Mouse (Mus musculus) cerebellum, adult 2 months (tissue): ENCODE results near the gene Ms4a8a. TPM values are rescaled to one million over a fixed set of nuclear protein-coding genes. Genes with fewer than 3 reads are reported as not detected.

ENCODE experiments used
- DNase-seq, 2 experiments: peaks; one replicate each; pipeline ENCODE4 v3.0.0; 2021
- H3K27ac ChIP-seq: fragments of 200-500 bp; 2 replicates; pipeline ENCODE4 v1.5.1; 2012; ENCODE audit warnings: low read length, control low read depth, inconsistent platforms; ENCODE audit not compliant: insufficient read depth
- H3K27me3 ChIP-seq: fragments of 200-500 bp; 2 replicates; pipeline ENCODE4 v1.6.1; 2012; ENCODE audit warnings: inconsistent platforms, mild to moderate bottlenecking, low read length, moderate library complexity; ENCODE audit not compliant: control insufficient read depth, insufficient read depth
- H3K4me1 ChIP-seq: fragments of 200-500 bp; 2 replicates; pipeline ENCODE4 v1.6.1; 2011; ENCODE audit warnings: low read length; ENCODE audit not compliant: control insufficient read depth, insufficient read depth
- H3K4me3 ChIP-seq: fragments of 200-500 bp; replicated peaks from 2 replicates; pipeline ENCODE3; 2011; ENCODE audit warnings: mild to moderate bottlenecking, low read depth, low read length, control low read depth; ENCODE audit not compliant: insufficient read depth
- CTCF ChIP-seq: fragments of 200-500 bp; IDR thresholded peaks from 2 replicates; pipeline ENCODE4 v1.5.1; 2011; ENCODE audit warnings: low read depth, mild to moderate bottlenecking, control low read depth, low read length, moderate library complexity, borderline replicate concordance; ENCODE audit not compliant: insufficient read depth
- POLR2A ChIP-seq: fragments of 200-500 bp; IDR thresholded peaks from 2 replicates; pipeline ENCODE4 v1.6.1; 2011; ENCODE audit warnings: low read length, control low read depth, borderline replicate concordance; ENCODE audit not compliant: insufficient read depth
- WGBS: fragments of 180-500 bp; shearing (Covaris S2); methylation state at CpG from one replicate; pipeline ENCODE4 v1.1.7; 2018; 5-methylcytosine and 5-hydroxymethylcytosine counted together
- polyA plus RNA-seq: library from polyadenylated mRNA; depleted of rRNA; stranded (reverse); fragments of >200 nt; gene quantifications from 2 replicates; pipeline ENCODE4 v1.2.3, GENCODE M21; 2012; rRNA removed

The Ms4a8a gene
- polyA plus RNA-seq, 1 experiment, result not detected

GRCm38 (mm10) chr19:11048503-11048902, 32.4 kb downstream of the Ms4a8a start:
- no peak for TF ChIP-seq CTCF
- no peak for TF ChIP-seq POLR2A
- Histone ChIP-seq H3K27ac (no peak overlapping the region), H3K4me3 (no peak overlapping the region), H3K27me3 (no peaks in the 10 kb centered on the region; the same call in 1 of the 2 replicates), H3K4me1 (no peaks in the 10 kb centered on the region)
- DNase-seq, result no peak
- WGBS, result 75% methylated on average over 1 of the region's 1 CpGs

- no peak overlapping the region for H3K4me3 ChIP-seq
- 75% methylated on average over 6 of the region's 6 CpGs for WGBS
- no peak for TF ChIP-seq CTCF
- TF ChIP-seq POLR2A, result no peak
- H3K27ac ChIP-seq, result no peak overlapping the region
- no peak for DNase-seq
- H3K4me1 ChIP-seq, result no peaks in the 10 kb centered on the region
- H3K27me3 ChIP-seq, result no peaks in the 10 kb centered on the region; the same call in 1 of the 2 replicates
Measured at GRCm38 (mm10) chr19:11048009-11048408, 32.9 kb downstream of the Ms4a8a start.

DNA sequence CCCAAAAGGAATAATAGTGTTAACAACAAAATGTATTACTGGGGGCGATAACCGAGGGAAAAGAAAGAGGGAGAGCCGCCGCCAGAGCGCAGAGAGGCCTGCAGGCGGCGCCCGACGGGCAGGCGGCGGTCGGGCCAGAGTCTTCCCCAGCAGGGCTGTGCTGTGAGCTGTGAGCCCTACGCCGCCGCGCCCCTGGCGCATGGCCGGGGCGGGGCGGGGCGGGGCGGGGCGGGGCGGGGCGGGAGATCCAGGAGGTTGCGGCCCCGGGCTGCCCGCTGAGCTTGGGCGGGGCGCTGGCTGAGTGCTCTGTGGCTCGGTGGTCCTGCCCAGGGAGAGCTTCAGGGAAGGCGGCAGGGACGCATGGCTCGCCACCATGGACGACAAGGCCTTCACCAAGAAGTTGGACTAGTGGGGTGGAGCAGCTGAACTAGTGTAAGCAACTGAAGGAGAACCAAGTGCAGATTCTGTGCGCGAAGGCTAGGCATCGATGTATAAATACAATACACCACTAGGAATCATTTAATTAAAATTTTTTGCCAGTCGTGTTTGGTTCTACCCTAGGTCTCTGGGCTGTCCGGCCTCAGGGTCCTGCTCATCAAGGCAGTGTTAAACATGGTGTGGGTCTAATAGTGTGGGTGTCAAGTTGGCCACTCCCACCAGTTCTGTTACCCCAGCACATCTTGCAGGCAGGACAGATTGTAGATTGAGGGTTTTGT, 35.7 kb downstream of the Ms4a8a start:
- 6% methylated on average over 33 of the region's 40 CpGs for WGBS
- TF ChIP-seq CTCF, result no peak
- no peak overlapping the region for H3K4me3 ChIP-seq
- H3K4me1 ChIP-seq, result no peaks in the 10 kb centered on the region
- H3K27me3 ChIP-seq, result no peaks in the 10 kb centered on the region; the same call in 1 of the 2 replicates
- no peak overlapping the region for H3K27ac ChIP-seq
- peak in 1 of 2 experiments; percentile 13 for DNase-seq

DNA sequence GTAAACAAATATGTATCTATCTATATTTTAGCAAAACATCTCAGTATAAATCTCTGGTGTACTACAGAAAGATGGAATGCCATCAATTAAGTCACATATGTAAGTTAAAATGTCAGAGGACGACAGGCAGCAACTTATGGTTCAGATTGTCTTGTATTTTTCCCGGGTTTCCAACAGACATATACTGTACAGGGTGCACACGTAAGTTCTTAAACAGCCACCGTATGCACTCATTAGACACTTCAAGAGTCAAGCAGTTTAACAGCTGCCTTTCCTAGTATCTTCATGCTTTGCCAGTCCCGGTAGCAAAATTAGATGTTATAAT, 36.3 kb downstream of the Ms4a8a start:
- H3K27ac ChIP-seq, result no peak overlapping the region
- no peaks in the 10 kb centered on the region; the same call in 1 of the 2 replicates for H3K27me3 ChIP-seq
- no peak for TF ChIP-seq POLR2A
- TF ChIP-seq CTCF, result no peak
- no peaks in the 10 kb centered on the region for H3K4me1 ChIP-seq
- H3K4me3 ChIP-seq, result no peak overlapping the region
- WGBS, result 3% methylated on average over 5 of the region's 5 CpGs
- no peak for DNase-seq

DNA sequence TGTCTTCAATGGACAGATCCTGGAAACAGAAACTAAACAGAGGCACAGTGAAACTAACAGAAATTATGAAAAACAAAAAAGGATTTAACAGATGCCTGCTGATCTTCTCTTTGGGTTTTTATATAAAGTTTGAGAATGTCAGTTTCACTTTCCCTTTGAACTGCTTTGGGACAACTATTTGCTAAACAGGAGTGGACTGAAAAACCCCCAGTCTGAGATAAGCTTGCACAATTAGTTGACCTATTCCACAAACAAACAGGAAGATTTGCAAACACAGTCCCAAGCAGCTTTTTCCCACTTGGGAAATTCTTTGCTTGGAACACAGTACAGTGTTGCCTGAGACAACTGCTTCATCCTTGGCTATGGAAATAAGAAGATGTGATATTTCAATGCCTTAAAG, 43.3 kb downstream of the Ms4a8a start:
- Histone ChIP-seq H3K27ac (no peak overlapping the region), H3K4me1 (no peaks in the 10 kb centered on the region), H3K4me3 (no peak overlapping the region), H3K27me3 (no peaks in the 10 kb centered on the region)
- no peak for DNase-seq
- TF ChIP-seq CTCF, result no peak
- no peak for TF ChIP-seq POLR2A

GRCm38 (mm10) chr19:11022382-11022781, 58.5 kb downstream of the Ms4a8a start:
- H3K27ac ChIP-seq, result no peak overlapping the region
- no peaks in the 10 kb centered on the region for H3K27me3 ChIP-seq
- no peak for DNase-seq
- no peak overlapping the region for H3K4me3 ChIP-seq
- TF ChIP-seq POLR2A (no peak), CTCF (no peak)
- H3K4me1 ChIP-seq, result no peaks in the 10 kb centered on the region

- no peak for DNase-seq
- Histone ChIP-seq H3K4me3 (no peak within 1 kb of the TSS), H3K4me1 (no peaks in the 10 kb centered on the region), H3K27ac (no peak within 1 kb of the TSS), H3K27me3 (no peaks in the 10 kb centered on the region)
- 90% methylated on average over 3 of the region's 3 CpGs for WGBS
- TF ChIP-seq CTCF, result no peak
- no peak for TF ChIP-seq POLR2A
Measured at GRCm38 (mm10) chr19:11017891-11018290, 63.0 kb downstream of the Ms4a8a start, which contains the start of gene Ms4a18. Gene Ms4a18, minus strand, starts transcription at chr19:11018031.

Other genes with a start within 250 kb of the Ms4a8a start
- gene Slc15a3, start 241.4 kb downstream of the Ms4a8a start, polyA plus RNA-seq, result 0.51 and 0.62 TPM in 2 replicates
- gene Tmem132a, start 211.2 kb downstream of the Ms4a8a start, polyA plus RNA-seq, result 350 and 389 TPM in 2 replicates
- gene Tmem109, start 199.1 kb downstream of the Ms4a8a start, polyA plus RNA-seq, result 109 and 115 TPM in 2 replicates
- 278 and 288 TPM in 2 replicates for gene Prpf19, start 185.9 kb downstream of the Ms4a8a start, polyA plus RNA-seq
- gene Zp1, start 160.5 kb downstream of the Ms4a8a start, polyA plus RNA-seq, result 0.05 TPM in 1 of 2 replicates, not detected in the other
- 0.06 and 0.10 TPM in 2 replicates for gene Ptgdr2, start 143.9 kb downstream of the Ms4a8a start, polyA plus RNA-seq
- 4.9 and 5.3 TPM in 2 replicates for gene Ccdc86, start 131.8 kb downstream of the Ms4a8a start, polyA plus RNA-seq
- gene Ms4a10, start 106.4 kb downstream of the Ms4a8a start, polyA plus RNA-seq, result not detected in 2 replicates
- gene Ms4a15, start 87.9 kb downstream of the Ms4a8a start, polyA plus RNA-seq, result 0.05 and 0.08 TPM in 2 replicates
- gene Ms4a18, start 63.1 kb downstream of the Ms4a8a start, polyA plus RNA-seq, result not detected in 2 replicates
- not detected in 2 replicates for gene 1700017D01Rik, start 49.8 kb upstream of the Ms4a8a start, polyA plus RNA-seq
- gene 1700025F22Rik, start 84.2 kb upstream of the Ms4a8a start, polyA plus RNA-seq, result not detected in 2 replicates
- not detected in 2 replicates for gene Ms4a13, start 115.6 kb upstream of the Ms4a8a start, polyA plus RNA-seq
- not detected in 2 replicates for gene Ms4a12, start 151.3 kb upstream of the Ms4a8a start, polyA plus RNA-seq
- gene Ms4a1, start 185.1 kb upstream of the Ms4a8a start, polyA plus RNA-seq, result 0.05 and 0.10 TPM in 2 replicates
- gene Ms4a5, start 202.8 kb upstream of the Ms4a8a start, polyA plus RNA-seq, result not detected in 2 replicates
- gene Ms4a14, start 233.4 kb upstream of the Ms4a8a start, polyA plus RNA-seq, result 0.07 and 0.13 TPM in 2 replicates